Mouse (Mus musculus): ENCODE data around the gene Mospd3. TPM values are rescaled to one million over a fixed set of nuclear protein-coding genes. Genes with fewer than 3 reads are reported as not detected.

The Mospd3 gene
- polyA plus RNA-seq, 1 experiment: 459 TPM

- Histone ChIP-seq H3K27me3 (replicated peaks) (peaks cover 34% of the 10 kb centered on the region), H3K9me3 (peaks cover 12% of the 10 kb centered on the region), H3K4me3 (replicated peaks) (no peak overlapping the region), H3K36me3 (replicated peaks; ENCODE audit: low read length) (peaks cover 4% of the 10 kb centered on the region), H3K4me1 (peaks cover 17% of the 10 kb centered on the region)
- TF ChIP-seq FLI1 (IDR thresholded peaks at IDR 0.05; ENCODE audit: low read length) (no peak), GATA1 (IDR thresholded peaks at IDR 0.05; ENCODE audit: borderline replicate concordance, low read length) (no peak)
Observed at GRCm38 (mm10) chr5:137583670-137584169, 17.1 kb downstream of the Mospd3 start.

GRCm38 (mm10) chr5:137582702-137583101 is 18.2 kb downstream of the Mospd3 start:
- peaks cover 5% of the 10 kb centered on the region for H3K36me3 ChIP-seq (replicated peaks; ENCODE audit: low read length)
- H3K4me3 ChIP-seq (replicated peaks): no peak overlapping the region
- peaks cover 11% of the 10 kb centered on the region for H3K9me3 ChIP-seq
- peaks cover 17% of the 10 kb centered on the region for H3K4me1 ChIP-seq
- no peak for TF ChIP-seq GATA1 (IDR thresholded peaks at IDR 0.05; ENCODE audit: borderline replicate concordance, low read length)
- H3K27me3 ChIP-seq (replicated peaks): peaks cover 40% of the 10 kb centered on the region

GRCm38 (mm10) chr5:137580246-137580645 is 20.6 kb downstream of the Mospd3 start:
- H3K4me1 ChIP-seq: peaks cover 17% of the 10 kb centered on the region
- H3K36me3 ChIP-seq (replicated peaks; ENCODE audit: low read length): peaks cover 3% of the 10 kb centered on the region

DNA sequence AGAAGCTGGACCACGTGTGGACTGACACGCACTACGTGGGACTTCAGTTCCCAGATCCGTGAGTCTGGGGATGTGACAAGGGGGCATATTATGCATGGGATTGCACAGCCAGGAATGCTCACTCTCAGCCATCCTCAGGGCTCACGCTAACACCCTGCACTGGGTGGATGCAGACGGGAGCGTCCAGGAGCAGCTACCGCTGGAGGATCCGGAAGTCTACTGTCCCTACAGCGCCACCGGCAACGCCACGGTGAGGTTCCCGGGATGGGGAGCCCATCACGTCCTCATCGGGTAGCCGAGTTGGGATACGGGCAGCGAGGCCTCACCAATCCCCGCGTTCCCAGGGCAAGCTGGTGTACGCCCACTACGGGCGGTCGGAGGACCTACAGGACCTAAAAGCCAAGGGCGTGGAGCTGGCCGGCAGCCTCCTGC is 26.4 kb downstream of the Mospd3 start:
- H3K4me3 ChIP-seq (replicated peaks): no peak overlapping the region
- H3K27me3 ChIP-seq (replicated peaks): peaks cover 69% of the 10 kb centered on the region
- peaks cover 8% of the 10 kb centered on the region for H3K9me3 ChIP-seq
- peaks cover 31% of the 10 kb centered on the region for H3K4me1 ChIP-seq
- H3K36me3 ChIP-seq (replicated peaks; ENCODE audit: low read length): peaks cover 3% of the 10 kb centered on the region
- TF ChIP-seq FLI1 (IDR thresholded peaks at IDR 0.05; ENCODE audit: low read length): no peak
- TF ChIP-seq GATA1 (IDR thresholded peaks at IDR 0.05; ENCODE audit: borderline replicate concordance, low read length): no peak

More at GRCm38 (mm10) chr5:137580246-137580645, 20.6 kb downstream of the Mospd3 start:
- TF ChIP-seq GATA1 (IDR thresholded peaks at IDR 0.05; ENCODE audit: borderline replicate concordance, low read length) (no peak), FLI1 (IDR thresholded peaks at IDR 0.05; ENCODE audit: low read length) (no peak)
- Histone ChIP-seq H3K27me3 (replicated peaks) (peaks cover 47% of the 10 kb centered on the region), H3K4me3 (replicated peaks) (no peak overlapping the region), H3K9me3 (no peaks in the 10 kb centered on the region)

DNA sequence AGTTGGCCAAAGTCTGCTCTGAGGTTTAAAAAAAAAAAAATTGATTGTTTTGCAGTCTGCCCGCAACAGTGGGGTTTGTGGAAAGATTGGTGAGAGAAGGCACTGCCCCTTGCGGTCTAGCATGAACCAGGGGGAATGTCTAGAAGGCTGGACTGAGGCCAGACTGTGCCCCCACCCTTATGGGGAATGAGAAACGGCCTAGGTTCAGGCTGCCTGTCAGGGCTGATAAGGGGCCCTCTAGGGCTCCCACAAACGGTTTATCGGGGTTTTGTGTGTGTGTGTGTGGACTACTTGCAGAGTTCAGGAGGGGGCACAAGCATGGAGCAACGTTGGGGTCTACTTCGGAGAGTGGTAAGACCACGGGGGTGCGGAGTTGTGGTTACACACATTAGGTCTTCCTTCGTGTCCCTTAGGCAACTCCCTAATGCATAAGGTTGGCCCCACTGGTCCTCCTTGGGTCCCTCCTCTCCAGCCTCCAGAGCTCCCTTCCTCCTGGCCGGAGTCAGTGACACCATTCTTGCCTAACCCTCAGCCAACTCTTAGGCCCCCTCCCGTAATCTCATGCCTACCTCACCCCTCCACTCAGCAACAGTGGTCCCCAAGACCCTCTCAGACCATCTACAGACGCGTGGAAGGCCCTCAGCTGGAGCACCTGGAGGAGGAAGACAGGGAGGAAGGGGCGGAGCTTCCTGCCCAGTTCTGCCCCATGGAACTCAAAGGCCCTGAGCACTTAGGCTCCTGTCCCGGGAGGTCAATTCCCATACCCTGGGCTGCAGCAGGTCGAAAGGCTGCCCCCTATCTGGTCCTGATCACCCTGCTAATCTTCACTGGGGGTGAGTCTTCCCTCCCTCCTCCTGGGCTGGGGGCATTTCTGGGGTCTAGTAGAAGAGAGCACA is 29.9 kb downstream of the Mospd3 start:
- Histone ChIP-seq H3K4me3 (replicated peaks) (peak overlapping the region; percentile 80), H3K9me3 (peaks cover 13% of the 10 kb centered on the region), H3K36me3 (replicated peaks; ENCODE audit: low read length) (no peaks in the 10 kb centered on the region), H3K27me3 (replicated peaks) (peaks cover 81% of the 10 kb centered on the region), H3K4me1 (peaks cover 37% of the 10 kb centered on the region)
- no peak for TF ChIP-seq GATA1 (IDR thresholded peaks at IDR 0.05; ENCODE audit: borderline replicate concordance, low read length)
- no peak for TF ChIP-seq FLI1 (IDR thresholded peaks at IDR 0.05; ENCODE audit: low read length)

GRCm38 (mm10) chr5:137570181-137570580 is 30.7 kb downstream of the Mospd3 start:
- Histone ChIP-seq H3K4me1 (peaks cover 37% of the 10 kb centered on the region), H3K9me3 (peaks cover 13% of the 10 kb centered on the region), H3K36me3 (replicated peaks; ENCODE audit: low read length) (no peaks in the 10 kb centered on the region), H3K27me3 (replicated peaks) (peaks cover 88% of the 10 kb centered on the region), H3K4me3 (replicated peaks) (peak overlapping the region; percentile 84)
- TF ChIP-seq GATA1 (IDR thresholded peaks at IDR 0.05; ENCODE audit: borderline replicate concordance, low read length): no peak
- TF ChIP-seq FLI1 (IDR thresholded peaks at IDR 0.05; ENCODE audit: low read length): no peak

DNA sequence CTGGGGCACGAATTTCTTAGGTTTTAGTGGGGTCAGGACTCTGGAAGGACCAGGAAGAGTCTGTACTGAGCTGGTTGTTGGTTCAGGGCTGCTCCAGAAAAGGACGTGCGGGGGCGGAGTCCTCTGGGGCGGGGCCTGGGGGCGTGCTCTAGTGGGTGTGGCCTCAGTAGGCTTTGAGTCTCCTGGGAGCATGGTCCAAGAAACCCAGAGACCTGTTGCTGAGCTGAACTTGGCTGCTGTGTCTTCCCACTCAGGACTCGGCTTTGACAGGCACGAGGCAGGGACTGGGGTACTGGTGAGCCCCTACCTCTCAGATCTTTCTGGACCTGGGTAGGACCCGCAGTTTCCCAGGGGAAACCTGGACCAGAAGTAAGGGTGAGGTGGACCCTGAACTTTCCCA is 31.2 kb downstream of the Mospd3 start, which contains the start of gene Tfr2:
Tfr2 (plus strand) TSS at position 176 of the 400 bp plus-strand sequence.
- peaks cover 88% of the 10 kb centered on the region for H3K27me3 ChIP-seq (replicated peaks)
- no peaks in the 10 kb centered on the region for H3K36me3 ChIP-seq (replicated peaks; ENCODE audit: low read length)
- H3K4me3 ChIP-seq (replicated peaks): peak within 1 kb of the TSS; percentile 84
- TF ChIP-seq GATA1 (IDR thresholded peaks at IDR 0.05; ENCODE audit: borderline replicate concordance, low read length) (no peak), FLI1 (IDR thresholded peaks at IDR 0.05; ENCODE audit: low read length) (no peak)
- H3K4me1 ChIP-seq: peaks cover 37% of the 10 kb centered on the region
- H3K9me3 ChIP-seq: peaks cover 11% of the 10 kb centered on the region

DNA sequence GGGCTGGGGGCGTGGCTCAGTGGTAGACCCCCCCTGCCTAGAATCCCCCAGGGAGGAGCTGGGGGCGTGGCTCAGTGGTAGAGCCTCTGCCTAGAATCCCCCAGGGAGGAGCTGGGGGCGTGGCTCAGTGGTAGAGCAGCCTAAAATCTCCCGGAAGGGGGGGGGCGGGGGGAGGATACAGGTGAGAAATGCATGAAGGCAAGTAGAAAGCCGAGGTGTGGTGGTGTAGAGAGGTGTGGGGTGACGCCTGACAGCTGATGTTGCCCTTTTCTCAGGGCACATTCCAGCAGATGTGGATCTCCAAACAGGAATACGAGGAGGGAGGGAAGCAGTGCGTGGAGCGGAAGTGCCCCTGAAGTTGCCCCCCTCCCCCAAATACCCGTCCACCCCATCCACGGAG is 31.8 kb downstream of the Mospd3 start:
- H3K4me3 ChIP-seq (replicated peaks): peak overlapping the region; percentile 15
- H3K36me3 ChIP-seq (replicated peaks; ENCODE audit: low read length): no peaks in the 10 kb centered on the region
- TF ChIP-seq FLI1 (IDR thresholded peaks at IDR 0.05; ENCODE audit: low read length) (no peak), GATA1 (IDR thresholded peaks at IDR 0.05; ENCODE audit: borderline replicate concordance, low read length) (no peak)
- peaks cover 37% of the 10 kb centered on the region for H3K4me1 ChIP-seq
- H3K27me3 ChIP-seq (replicated peaks): peaks cover 86% of the 10 kb centered on the region
- H3K9me3 ChIP-seq: peaks cover 5% of the 10 kb centered on the region; the same call in 1 of the 2 replicates

GRCm38 (mm10) chr5:137568223-137568798 is 32.5 kb downstream of the Mospd3 start:
- peaks cover 5% of the 10 kb centered on the region; the same call in 1 of the 2 replicates for H3K9me3 ChIP-seq
- peaks cover 84% of the 10 kb centered on the region for H3K27me3 ChIP-seq (replicated peaks)
- no peak overlapping the region for H3K4me3 ChIP-seq (replicated peaks)
- TF ChIP-seq GATA1 (IDR thresholded peaks at IDR 0.05; ENCODE audit: borderline replicate concordance, low read length): no peak
- TF ChIP-seq FLI1 (IDR thresholded peaks at IDR 0.05; ENCODE audit: low read length): no peak
- H3K4me1 ChIP-seq: peaks cover 37% of the 10 kb centered on the region
- H3K36me3 ChIP-seq (replicated peaks; ENCODE audit: low read length): no peaks in the 10 kb centered on the region
